Mouse (Mus musculus) small intestine, adult 2 months (tissue): Measurements from ENCODE around the gene Txn2.

ENCODE experiments used
- CTCF ChIP-seq: fragments of 200-500 bp; IDR thresholded peaks from 2 replicates; pipeline ENCODE4 v1.5.1; 2012; ENCODE audit warnings: low read depth, mild to moderate bottlenecking, control low read depth, inconsistent platforms, low read length, moderate library complexity, mixed read lengths; ENCODE audit not compliant: insufficient replicate concordance, insufficient read length; ENCODE audit errors: extremely low read depth
- POLR2A ChIP-seq: fragments of 200-500 bp; IDR thresholded peaks from 2 replicates; pipeline ENCODE4 v1.6.1; 2012; ENCODE audit warnings: low read depth, mild to moderate bottlenecking, control low read depth, inconsistent platforms, low read length, moderate library complexity

- TF ChIP-seq POLR2A (no peak), CTCF (no peak)
Observed at GRCm38 (mm10) chr15:77912585-77912984, 16.2 kb downstream of the Txn2 start.
